Mouse (Mus musculus) hindbrain, embryonic 11.5 days (tissue): ENCODE measurements around the gene Mtrf1l. TPM values are rescaled to one million over a fixed set of nuclear protein-coding genes. Genes with fewer than 3 reads are reported as not detected.
A peak's percentile ranks its signal among the peaks of the same experiment; 100 is the strongest.

Experiments
- ATAC-seq: fragments of 200-750 bp; cut with Nextera tagmentation; 2 replicates; pipeline ENCODE4 v1.8.0; 2017; ENCODE audit warnings: mild to moderate bottlenecking, moderate TSS enrichment, moderate library complexity; ENCODE audit not compliant: low FRiP score
- DNase-seq: peaks from one replicate; pipeline ENCODE4 v3.0.0-alpha.2; 2015; ENCODE audit warnings: low spot score
- H3K27ac ChIP-seq: fragments of 300-500 bp; sonication (generic); 2 replicates; pipeline ENCODE4 v1.5.1; 2014; ENCODE audit warnings: mild to moderate bottlenecking, low read depth, low read length
- H3K27me3 ChIP-seq: fragments of 300-500 bp; sonication (generic); 2 replicates; pipeline ENCODE4 v1.6.1; 2014; ENCODE audit warnings: mild to moderate bottlenecking, low read length, moderate library complexity, mixed read lengths; ENCODE audit not compliant: control insufficient read depth, insufficient read depth
- H3K36me3 ChIP-seq: fragments of 300-500 bp; sonication (generic); 2 replicates; pipeline ENCODE4 v1.6.1; 2014; ENCODE audit warnings: mild to moderate bottlenecking, low read length, moderate library complexity, mixed read lengths; ENCODE audit not compliant: control insufficient read depth, insufficient read depth
- H3K4me1 ChIP-seq: fragments of 300-500 bp; sonication (generic); replicated peaks from 2 replicates; pipeline ENCODE4 v1.6.1; 2014; ENCODE audit warnings: low read length, mixed read lengths; ENCODE audit not compliant: control insufficient read depth, insufficient read depth
- H3K4me2 ChIP-seq: fragments of 300-500 bp; sonication (generic); replicated peaks from 2 replicates; pipeline ENCODE4 v1.6.1; 2014; ENCODE audit warnings: mild to moderate bottlenecking, low read depth, low read length
- H3K4me3 ChIP-seq: fragments of 300-500 bp; sonication (generic); 2 replicates; pipeline ENCODE4 v1.5.1; 2014; ENCODE audit warnings: low read depth, low read length
- H3K9ac ChIP-seq: fragments of 300-500 bp; sonication (generic); 2 replicates; pipeline ENCODE4 v1.6.1; 2014; ENCODE audit warnings: low read depth, low read length
- H3K9me3 ChIP-seq: fragments of 300-500 bp; sonication (generic); 2 replicates; pipeline ENCODE4 v1.6.1; 2016; ENCODE audit warnings: low read length; ENCODE audit not compliant: control insufficient read depth
- WGBS: fragments of 180-500 bp; shearing (Covaris S2); extraction: QIAGEN DNeasy Blood & Tissue Kit; methylation state at CpG from one replicate; pipeline ENCODE4 v1.1.7; 2014; 5-methylcytosine and 5-hydroxymethylcytosine counted together
- polyA plus RNA-seq: library from polyadenylated mRNA; unstranded; fragments of >200 nt; fragmentation: Nextera tagmentation; extraction: Ambion mirVana; gene quantifications from 2 replicates; pipeline ENCODE4 v1.2.1, GENCODE M21; 2014

Gene Mtrf1l
- polyA plus RNA-seq, result 15.7 and 16.9 TPM in 2 replicates

DNA sequence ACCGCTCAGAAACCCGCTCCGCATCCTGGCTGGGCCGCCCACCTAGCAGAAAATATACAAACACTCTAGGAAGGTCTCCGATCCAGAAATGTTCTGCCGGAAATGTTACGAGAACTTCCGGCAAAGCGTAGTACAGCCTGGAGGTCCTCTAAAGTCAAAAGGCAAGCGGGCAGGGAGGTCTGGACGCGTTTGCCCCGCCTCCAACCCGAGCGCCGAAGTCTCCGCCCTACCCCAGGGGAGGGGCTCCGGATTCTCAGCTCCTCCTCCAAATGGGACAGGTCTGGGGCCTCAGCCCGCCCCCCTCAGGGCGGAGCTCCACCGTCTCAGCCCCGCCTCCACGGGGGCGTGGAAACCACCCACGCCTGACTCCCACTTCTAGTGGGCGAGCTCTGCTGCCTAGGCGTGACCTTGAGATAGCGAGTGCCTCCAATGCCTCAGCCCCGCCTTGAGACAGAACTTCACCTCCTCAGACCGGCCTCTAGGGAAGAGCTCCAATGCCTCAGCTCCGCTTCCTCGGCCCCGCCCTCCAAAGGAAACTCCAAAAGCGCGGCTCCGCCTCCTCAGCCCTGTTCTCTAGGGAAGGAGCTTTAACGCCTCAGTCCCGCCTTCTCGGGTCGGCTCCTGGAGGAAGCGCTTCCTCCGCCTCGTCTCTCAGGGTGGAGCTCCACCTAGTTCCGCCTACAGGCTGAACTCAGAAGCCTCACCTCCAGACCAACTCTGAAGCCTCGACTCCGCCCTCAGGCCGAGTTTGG is at the start of gene Mtrf1l:
Mtrf1l (minus strand) TSS at position 171 of the 752 bp plus-strand sequence.
- peak within 1 kb of the TSS; percentile 84 for H3K27ac ChIP-seq

GRCm38 (mm10) chr10:5871081-5871480 is 47.4 kb upstream of the Mtrf1l start:
- Histone ChIP-seq H3K27ac (no peak overlapping the region), H3K27me3 (no peaks in the 10 kb centered on the region), H3K4me1 (no peaks in the 10 kb centered on the region), H3K4me3 (no peak overlapping the region), H3K4me2 (no peak overlapping the region), H3K9me3 (no peaks in the 10 kb centered on the region), H3K9ac (no peak overlapping the region), H3K36me3 (no peaks in the 10 kb centered on the region)
- DNase-seq (no peak), ATAC-seq (no peak)
- WGBS, result 50% methylated on average over 4 of the region's 4 CpGs

More for the DNA sequence above, at the start of gene Mtrf1l:
- H3K9ac ChIP-seq, result peak within 1 kb of the TSS; percentile 90
- no peaks in the 10 kb centered on the region for H3K4me1 ChIP-seq
- H3K4me2 ChIP-seq, result peak within 1 kb of the TSS; percentile 75
- H3K4me3 ChIP-seq, result peak within 1 kb of the TSS; percentile 93
- peak; percentile 97 for ATAC-seq
- H3K36me3 ChIP-seq, result no peaks in the 10 kb centered on the region; the same call in 1 of the 2 replicates
- WGBS, result under 1% methylated on average over 47 of the region's 47 CpGs
- H3K9me3 ChIP-seq, result no peaks in the 10 kb centered on the region
- H3K27me3 ChIP-seq, result no peaks in the 10 kb centered on the region
- DNase-seq, result peak; percentile 98

- no peaks in the 10 kb centered on the region for H3K4me1 ChIP-seq
- H3K36me3 ChIP-seq, result no peaks in the 10 kb centered on the region
- 89% methylated on average over 11 of the region's 11 CpGs for WGBS
- H3K27me3 ChIP-seq, result no peaks in the 10 kb centered on the region
- H3K9ac ChIP-seq, result no peak overlapping the region
- DNase-seq (no peak), ATAC-seq (no peak)
- H3K27ac ChIP-seq, result no peak overlapping the region
- H3K4me2 ChIP-seq, result no peak overlapping the region
- H3K4me3 ChIP-seq, result no peak overlapping the region
- no peaks in the 10 kb centered on the region for H3K9me3 ChIP-seq
Observed at GRCm38 (mm10) chr10:5867981-5868552, 44.4 kb upstream of the Mtrf1l start.

DNA sequence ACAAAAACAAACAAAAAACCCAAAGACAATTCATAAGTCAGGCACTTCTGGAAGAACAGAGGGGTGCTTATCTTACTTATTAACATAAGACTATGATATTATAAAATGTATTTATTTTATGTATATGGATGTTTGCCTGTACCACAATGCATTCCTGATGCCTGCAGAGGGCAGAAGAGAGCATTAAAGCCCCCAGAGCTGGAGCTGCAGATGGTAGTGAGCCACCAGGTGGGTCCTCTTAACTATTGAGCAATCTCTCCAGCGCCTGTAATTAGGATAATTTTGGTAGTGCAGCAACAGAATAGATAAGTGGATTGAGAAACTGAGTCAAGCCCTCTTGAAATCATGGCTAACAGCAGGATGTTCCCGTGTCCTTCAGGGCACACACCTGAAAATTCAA is 42.3 kb upstream of the Mtrf1l start:
- Histone ChIP-seq H3K4me2 (no peak overlapping the region), H3K4me1 (no peaks in the 10 kb centered on the region), H3K36me3 (no peaks in the 10 kb centered on the region), H3K9me3 (no peaks in the 10 kb centered on the region), H3K27ac (no peak overlapping the region), H3K9ac (no peak overlapping the region), H3K27me3 (no peaks in the 10 kb centered on the region), H3K4me3 (no peak overlapping the region)
- WGBS, result 59% methylated on average over 2 of the region's 2 CpGs
- ATAC-seq (no peak), DNase-seq (no peak)

DNA sequence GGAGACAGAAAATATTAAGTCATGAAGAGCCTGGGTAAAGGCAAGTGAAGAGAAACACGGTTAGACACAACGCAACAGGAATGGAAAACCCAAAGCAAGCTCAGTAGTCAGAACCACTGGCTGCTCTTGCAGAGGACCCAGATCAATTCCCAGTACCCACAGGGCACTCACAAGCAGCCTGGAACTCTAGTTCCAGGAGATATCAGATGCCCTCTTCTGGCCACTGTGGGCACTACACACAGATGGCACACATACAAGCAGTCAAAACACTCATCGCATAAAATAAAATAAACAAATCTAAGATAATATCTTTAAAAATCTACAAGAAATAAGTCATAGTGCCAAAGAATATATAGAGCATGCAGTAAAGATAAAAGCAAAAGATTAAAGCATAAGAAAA is 39.0 kb upstream of the Mtrf1l start:
- H3K4me3 ChIP-seq, result no peak overlapping the region
- 92% methylated on average over 3 of the region's 3 CpGs for WGBS

DNA sequence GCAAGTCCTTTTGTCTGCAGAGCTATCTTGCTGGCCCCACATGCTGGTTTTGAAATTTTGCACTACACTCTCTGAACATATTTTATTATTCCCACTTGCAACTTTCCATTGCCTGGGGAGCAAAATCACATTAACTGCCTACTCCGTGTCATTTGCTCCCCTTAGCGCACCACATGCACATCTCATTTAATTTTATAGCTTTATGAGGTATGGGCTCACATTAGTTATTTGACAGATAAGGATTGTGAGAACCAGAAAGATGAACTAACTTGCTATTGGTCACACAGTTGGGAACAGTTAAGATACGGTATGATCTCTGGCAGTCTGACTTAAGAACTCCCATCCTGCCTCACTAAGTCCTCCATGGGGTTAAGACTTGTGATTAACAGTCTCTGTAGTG is 37.1 kb upstream of the Mtrf1l start:
- Histone ChIP-seq H3K27me3 (no peaks in the 10 kb centered on the region), H3K27ac (no peak overlapping the region), H3K9ac (no peak overlapping the region), H3K4me3 (no peak overlapping the region), H3K36me3 (no peaks in the 10 kb centered on the region), H3K9me3 (no peaks in the 10 kb centered on the region), H3K4me2 (no peak overlapping the region), H3K4me1 (no peaks in the 10 kb centered on the region)
- no peak for DNase-seq
- ATAC-seq, result no peak
- WGBS, result 86% methylated on average over 3 of the region's 3 CpGs

More for the DNA sequence above, 39.0 kb upstream of the Mtrf1l start:
- Histone ChIP-seq H3K27ac (no peak overlapping the region), H3K36me3 (no peaks in the 10 kb centered on the region), H3K9ac (no peak overlapping the region), H3K4me2 (no peak overlapping the region), H3K27me3 (no peaks in the 10 kb centered on the region), H3K4me1 (no peaks in the 10 kb centered on the region), H3K9me3 (no peaks in the 10 kb centered on the region)
- no peak for DNase-seq
- ATAC-seq, result no peak

GRCm38 (mm10) chr10:5859729-5860128 is 36.0 kb upstream of the Mtrf1l start:
- peak; percentile 22 for DNase-seq
- no peaks in the 10 kb centered on the region for H3K9me3 ChIP-seq
- ATAC-seq, result no peak
- no peak overlapping the region for H3K4me3 ChIP-seq
- no peaks in the 10 kb centered on the region for H3K36me3 ChIP-seq
- H3K4me1 ChIP-seq, result no peaks in the 10 kb centered on the region
- H3K27me3 ChIP-seq, result no peaks in the 10 kb centered on the region
- H3K9ac ChIP-seq, result no peak overlapping the region
- H3K4me2 ChIP-seq, result no peak overlapping the region
- H3K27ac ChIP-seq, result no peak overlapping the region
- 69% methylated on average over 4 of the region's 4 CpGs for WGBS

DNA sequence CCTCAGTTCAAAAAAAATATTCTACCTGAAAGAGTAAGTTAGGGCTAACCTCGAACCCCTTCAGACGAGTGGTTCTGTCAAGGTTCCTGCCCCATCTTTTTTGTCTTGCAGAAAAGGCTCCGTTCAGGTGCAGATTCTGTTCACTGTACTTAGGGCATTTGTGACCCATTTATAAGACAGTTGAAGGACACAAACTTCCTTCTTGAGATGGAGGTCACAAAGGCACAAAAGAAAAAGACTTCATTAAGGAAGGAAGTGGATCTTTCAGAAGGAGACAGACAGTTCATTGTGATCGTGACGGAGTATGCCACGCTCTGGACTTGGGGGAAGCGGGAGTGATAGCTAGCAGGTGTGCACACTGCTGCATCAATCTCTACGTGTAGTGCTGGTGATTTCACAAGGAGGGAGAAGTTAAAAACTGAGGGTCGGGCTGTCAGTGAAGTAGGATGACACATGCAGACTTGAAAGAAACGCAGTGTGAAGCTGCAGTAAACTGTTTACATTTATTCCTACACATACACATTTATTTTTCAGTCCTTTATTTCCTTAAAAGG is 34.4 kb upstream of the Mtrf1l start:
- no peak overlapping the region for H3K27ac ChIP-seq
- no peaks in the 10 kb centered on the region for H3K9me3 ChIP-seq
- H3K4me2 ChIP-seq, result no peak overlapping the region
- WGBS, result 65% methylated on average over 10 of the region's 10 CpGs
- no peaks in the 10 kb centered on the region for H3K36me3 ChIP-seq
- H3K9ac ChIP-seq, result no peak overlapping the region
- H3K4me3 ChIP-seq, result no peak overlapping the region
- no peak for DNase-seq
- H3K4me1 ChIP-seq, result no peaks in the 10 kb centered on the region
- H3K27me3 ChIP-seq, result no peaks in the 10 kb centered on the region
- no peak for ATAC-seq
